In genomic region chr15:83405866-83406265, GRCm38 (mm10) we compare ENCODE assay signal across 7 mouse cellular contexts. TPM values are rescaled to one million over a fixed set of nuclear protein-coding genes. Genes with fewer than 3 reads are reported as not detected.
DNase-seq lines count a peak whose midpoint lies in the region; ATAC-seq and TF ChIP-seq lines count a peak whose summit lies in the region.
"Not testable (repeated sequence)": the region's sequence is repeated elsewhere in the genome, so short reads cannot be mapped to it uniquely, and the experiment has no call there.

No protein-coding gene starts in this region.

- not testable (repeated sequence) for H3K36me3 ChIP-seq in forebrain, embryonic 14.5 days (ENCODE audit: control insufficient read depth, insufficient read depth, low read length); heart, embryonic 15.5 days
- peaks cover 12% of the 10 kb centered on the region; the same call in 1 of the 2 replicates for H3K36me3 ChIP-seq in intestine, postnatal 0 days (ENCODE audit: control insufficient read depth, insufficient read depth)
- H3K36me3 ChIP-seq in liver, embryonic 14.5 days (replicated peaks; ENCODE audit: control insufficient read depth, insufficient read depth, low read depth): peaks cover 10% of the 10 kb centered on the region

- not testable (repeated sequence) for TF ChIP-seq CTCF in intestine, postnatal 0 days (IDR thresholded peaks at IDR 0.05; ENCODE audit: low read depth); liver, embryonic 14.5 days (IDR thresholded peaks at IDR 0.05; ENCODE audit: low read depth)

- not testable (repeated sequence) for H3K9me3 ChIP-seq in forebrain, embryonic 14.5 days (replicated peaks; ENCODE audit: control insufficient read depth, low read length); heart, embryonic 15.5 days (replicated peaks); intestine, postnatal 0 days (ENCODE audit: control insufficient read depth); liver, embryonic 14.5 days (ENCODE audit: control insufficient read depth, low read length)

- DNase-seq in forebrain, embryonic 14.5 days (ENCODE audit: low spot score); liver, embryonic 14.5 days (ENCODE audit: low read depth in 3 of 3, low spot score in 3 of 3): not testable (repeated sequence)

- H3K27me3 ChIP-seq in forebrain, embryonic 14.5 days (replicated peaks; ENCODE audit: control insufficient read depth, insufficient read depth, low read length); heart, embryonic 15.5 days; intestine, postnatal 0 days (replicated peaks; ENCODE audit: control insufficient read depth, insufficient read depth, low read length); liver, embryonic 14.5 days (ENCODE audit: control insufficient read depth, insufficient read depth, low read length): not testable (repeated sequence)

- H3K9ac ChIP-seq in forebrain, embryonic 14.5 days (ENCODE audit: low read length); heart, embryonic 15.5 days; intestine, postnatal 0 days (ENCODE audit: low read depth, low read length); liver, embryonic 14.5 days (replicated peaks): not testable (repeated sequence)

- ATAC-seq in cerebellum, adult (ENCODE audit: insufficient number of reproducible peaks, low FRiP score, low TSS enrichment): peak; percentile 68
- peak; percentile 61; the same call in 1 of the 2 replicates for ATAC-seq in forebrain, embryonic 14.5 days
- ATAC-seq in heart, embryonic 15.5 days (replicated peaks; ENCODE audit: insufficient number of reproducible peaks, insufficient read depth, low FRiP score, low read depth): 0 out of 2 replicates have a peak, but pooled peaks have one; percentile 20
- ATAC-seq in intestine, postnatal 0 days: peak; percentile 48; the same call in 1 of the 2 replicates
- peak; percentile 55 for ATAC-seq in liver, embryonic 14.5 days (ENCODE audit: insufficient read depth)
- peak; percentile 72 for ATAC-seq in megakaryocyte, adult 5-6 weeks (ENCODE audit: poor library complexity, severe bottlenecking)
- peak; percentile 31; the same call in 1 of the 2 replicates for ATAC-seq in neutrophil, adult 5-6 weeks (ENCODE audit: extremely low read depth, insufficient number of reproducible peaks, low FRiP score, poor library complexity, severe bottlenecking)

- H3K27ac ChIP-seq in forebrain, embryonic 14.5 days (ENCODE audit: low read depth, low read length); heart, embryonic 15.5 days; intestine, postnatal 0 days (ENCODE audit: low read depth, low read length); liver, embryonic 14.5 days: not testable (repeated sequence)

- WGBS in forebrain, embryonic 14.5 days: 88% methylated on average over 18 of the region's 40 CpGs
- WGBS in heart, embryonic 15.5 days: 83% methylated on average over 20 of the region's 40 CpGs
- WGBS in intestine, postnatal 0 days: 92% methylated on average over 20 of the region's 40 CpGs
- WGBS in liver, embryonic 14.5 days (ENCODE audit: insufficient replicate concordance): 87% methylated on average over 20 of the region's 40 CpGs

- H3K4me2 ChIP-seq in forebrain, embryonic 14.5 days (ENCODE audit: low read length); heart, embryonic 15.5 days; intestine, postnatal 0 days (replicated peaks; ENCODE audit: low read depth); liver, embryonic 14.5 days (ENCODE audit: low read depth): not testable (repeated sequence)

- TF ChIP-seq EP300 in liver, embryonic 14.5 days (IDR thresholded peaks at IDR 0.05; ENCODE audit: low read depth): not testable (repeated sequence)

- not testable (repeated sequence) for H3K4me1 ChIP-seq in forebrain, embryonic 14.5 days (ENCODE audit: control insufficient read depth, insufficient read depth, low read length); intestine, postnatal 0 days (replicated peaks; ENCODE audit: control insufficient read depth, insufficient read depth, low read length)
- peaks cover 40% of the 10 kb centered on the region for H3K4me1 ChIP-seq in heart, embryonic 15.5 days (replicated peaks)
- H3K4me1 ChIP-seq in liver, embryonic 14.5 days (replicated peaks; ENCODE audit: control insufficient read depth in 2 of 2, insufficient read depth in 2 of 2, low read length in 1 of 2): peaks cover 5 to 16% of the 10 kb centered on the region in 2 experiments

- H3K4me3 ChIP-seq in forebrain, embryonic 14.5 days (ENCODE audit: low read depth, low read length); heart, embryonic 15.5 days; intestine, postnatal 0 days (ENCODE audit: low read depth, low read length); liver, embryonic 14.5 days (ENCODE audit: insufficient read depth in 1 of 2, low read depth in 2 of 2, low read length in 2 of 2): not testable (repeated sequence)

RNA-seq across cellular contexts. Expression of gene Arfgap3, which starts 55.8 kb away (rescaled TPM):
- 40.0 and 45.4 TPM in 2 replicates for polyA plus RNA-seq in forebrain, embryonic 14.5 days (2014; fragmentation: Nextera tagmentation; extraction: Ambion mirVana)
- polyA plus RNA-seq in heart, embryonic 15.5 days (2015; fragmentation: Nextera tagmentation; extraction: Ambion mirVana): 37.7 and 40.1 TPM in 2 replicates
- polyA plus RNA-seq in intestine, postnatal 0 days (2015; fragmentation: Nextera tagmentation; extraction: Ambion mirVana): 119 and 124 TPM in 2 replicates
- polyA plus RNA-seq in liver, embryonic 14.5 days (2012; rRNA removed): 10.1 and 10.9 TPM in 2 replicates
- 15.3 and 16.6 TPM in 2 replicates for polyA plus RNA-seq in liver, embryonic 14.5 days (2014; fragmentation: Nextera tagmentation; extraction: Ambion mirVana)
- total RNA-seq in megakaryocyte, adult 5-6 weeks (2015): 15.6 and 26.2 TPM in 2 replicates
- total RNA-seq in megakaryocyte, adult 5-6 weeks (2017): 20.9 and 21.6 TPM in 2 replicates
- total RNA-seq in neutrophil, adult 5-6 weeks (2017): 7.4 and 15.2 TPM in 2 replicates

RNA-seq across cellular contexts. Expression of gene Pacsin2, which starts 58.5 kb away (rescaled TPM):
- polyA plus RNA-seq in forebrain, embryonic 14.5 days (2014; fragmentation: Nextera tagmentation; extraction: Ambion mirVana): 11.0 and 14.9 TPM in 2 replicates
- 59.3 and 75.3 TPM in 2 replicates for polyA plus RNA-seq in heart, embryonic 15.5 days (2015; fragmentation: Nextera tagmentation; extraction: Ambion mirVana)
- polyA plus RNA-seq in intestine, postnatal 0 days (2015; fragmentation: Nextera tagmentation; extraction: Ambion mirVana): 40.9 and 47.3 TPM in 2 replicates
- 30.1 and 39.7 TPM in 2 replicates for polyA plus RNA-seq in liver, embryonic 14.5 days (2012; rRNA removed)
- 32.8 and 37.6 TPM in 2 replicates for polyA plus RNA-seq in liver, embryonic 14.5 days (2014; fragmentation: Nextera tagmentation; extraction: Ambion mirVana)
- total RNA-seq in megakaryocyte, adult 5-6 weeks (2015): 71.9 and 75.0 TPM in 2 replicates
- total RNA-seq in megakaryocyte, adult 5-6 weeks (2017): 112 and 115 TPM in 2 replicates
- total RNA-seq in neutrophil, adult 5-6 weeks (2017): 66.8 TPM in 2 replicates

Comparison
In these comparisons a context has a peak if more than half of its experiments do, and no peak if none do; other contexts are left out.
1. ATAC-seq: peak in every context shown above with its lines; median percentile 72 in megakaryocyte, adult 5-6 weeks; 68 in cerebellum, adult; 61 in forebrain, embryonic 14.5 days; 55 in liver, embryonic 14.5 days; 48 in intestine, postnatal 0 days; 31 in neutrophil, adult 5-6 weeks; 20 in heart, embryonic 15.5 days.